Mouse (Mus musculus): ENCODE data around the gene Lrrc14b.
A peak's percentile ranks its signal among the peaks of the same experiment; 100 is the strongest.

Gene Lrrc14b

DNA sequence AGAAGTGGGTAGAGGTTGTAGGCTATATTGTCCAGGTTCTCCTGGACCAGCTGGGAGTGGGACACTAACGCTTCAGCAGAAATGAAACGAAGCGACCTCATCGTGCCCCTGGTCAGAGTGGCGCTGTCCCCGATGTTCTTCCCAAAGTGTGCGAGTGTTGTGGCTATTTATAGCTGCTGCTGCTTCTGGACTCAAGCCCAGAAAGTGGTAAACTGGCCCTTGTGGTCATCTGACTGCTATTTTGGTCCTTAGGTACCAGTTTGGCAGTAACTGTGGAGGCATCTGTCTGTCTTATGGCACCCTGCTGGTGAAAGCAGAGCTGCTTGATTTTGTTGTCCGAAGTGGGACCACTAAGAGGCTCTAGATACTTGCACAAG lies at the start of gene Lrrc14b:
Lrrc14b (minus strand) TSS at position 147 of the 377 bp plus-strand sequence.
- peak; percentile 40 for DNase-seq

DNA sequence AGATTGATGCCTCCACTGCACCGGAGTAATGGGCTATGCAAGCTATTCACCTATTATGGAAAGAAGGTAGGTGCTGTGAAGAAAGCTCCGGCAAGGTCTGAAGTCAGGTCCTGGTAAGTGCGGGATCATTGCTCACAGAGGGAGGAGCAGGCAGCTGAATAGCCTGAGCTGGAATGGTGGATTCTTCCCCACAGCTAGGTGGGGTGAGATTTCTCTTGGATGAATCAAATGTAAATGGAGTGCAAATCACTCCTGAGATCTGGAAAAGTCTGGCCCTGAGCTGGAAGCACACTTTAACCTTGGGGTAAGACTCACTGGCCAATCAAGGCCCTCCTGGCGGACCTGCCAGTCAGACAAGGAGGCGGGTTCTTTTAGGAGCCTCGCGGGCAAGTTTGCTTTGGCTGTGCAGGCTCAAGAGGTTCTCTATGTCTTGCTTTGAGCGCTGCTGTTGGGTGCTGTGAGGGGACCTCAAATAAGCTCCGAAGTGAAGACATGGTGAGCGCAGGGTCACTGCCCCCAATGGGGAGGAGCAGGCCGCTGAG lies 35.6 kb upstream of the Lrrc14b start, which contains the start of gene Ftl1-ps1:
Ftl1-ps1 (plus strand) TSS at position 397 of the 542 bp plus-strand sequence.
- DNase-seq: no peak

DNA sequence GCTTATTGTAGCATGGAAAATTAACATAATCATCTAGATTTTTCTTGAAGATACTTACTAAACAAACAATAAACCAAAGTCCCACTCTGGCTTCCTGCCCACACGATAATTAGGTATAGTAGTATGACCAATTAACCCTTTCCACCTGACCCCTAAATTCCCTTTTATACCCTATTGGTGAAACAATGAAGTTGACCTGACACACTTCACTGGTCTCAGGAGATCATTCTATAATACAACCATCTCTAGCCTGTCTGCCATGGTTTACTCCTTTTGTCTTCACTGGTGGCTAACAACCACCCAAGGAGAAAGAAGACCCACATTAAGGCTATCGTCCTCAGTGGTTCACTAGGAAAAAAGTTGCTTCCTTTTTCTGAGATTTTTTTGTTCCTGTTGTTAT lies 27.4 kb upstream of the Lrrc14b start:
- DNase-seq: no peak

DNA sequence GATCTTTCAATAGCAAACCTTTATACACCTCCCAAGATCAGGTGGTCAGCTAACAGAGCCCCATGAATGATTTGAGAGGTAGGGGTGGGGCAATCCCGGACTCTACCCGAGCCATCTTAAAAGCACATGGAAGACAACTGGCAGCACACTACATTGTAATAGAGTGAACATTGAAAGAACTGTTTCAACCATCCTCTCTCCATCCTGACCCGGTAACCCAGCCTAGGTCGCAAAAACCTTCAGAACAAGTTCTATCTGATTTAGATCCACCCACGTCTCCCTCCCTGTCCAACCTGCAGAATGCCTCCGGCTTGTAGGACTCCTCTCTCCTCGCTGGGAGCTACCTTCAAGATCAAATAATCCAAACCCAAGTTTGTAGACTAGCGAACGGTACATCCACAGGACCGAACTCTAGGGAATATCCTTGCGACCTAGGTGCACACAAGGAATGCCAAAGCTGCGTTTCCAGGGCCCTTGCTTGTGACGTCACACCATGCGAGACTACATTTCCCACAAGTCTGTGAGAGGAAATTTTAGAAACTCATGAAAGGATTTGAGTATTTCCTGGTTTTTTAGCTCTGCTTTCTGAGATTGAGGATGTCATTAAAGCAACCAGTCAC lies 26.7 kb upstream of the Lrrc14b start, which contains the start of gene Zfp72:
Zfp72 (minus strand) TSS at position 466 of the 620 bp plus-strand sequence.
- peak; percentile 75 for DNase-seq

DNA sequence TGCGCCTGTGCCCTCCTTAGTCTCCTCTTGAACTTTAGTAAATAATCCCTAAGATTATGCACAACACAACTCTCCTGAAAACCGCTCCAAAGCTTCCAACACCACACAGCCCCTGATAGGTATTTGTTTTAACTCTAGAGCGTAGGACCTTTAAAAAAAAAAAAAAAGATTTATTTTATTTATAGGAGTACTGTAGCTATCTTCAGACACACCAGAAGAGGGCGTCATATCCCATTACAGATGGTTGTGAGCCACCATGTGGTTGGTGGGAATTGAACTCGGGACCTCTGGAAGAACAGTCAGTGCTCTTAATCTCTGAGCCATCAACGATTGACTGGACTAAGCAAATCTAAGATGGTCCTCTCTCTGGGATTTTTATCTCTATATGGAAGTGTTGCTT lies 25.9 kb upstream of the Lrrc14b start:
- no peak for DNase-seq

DNA sequence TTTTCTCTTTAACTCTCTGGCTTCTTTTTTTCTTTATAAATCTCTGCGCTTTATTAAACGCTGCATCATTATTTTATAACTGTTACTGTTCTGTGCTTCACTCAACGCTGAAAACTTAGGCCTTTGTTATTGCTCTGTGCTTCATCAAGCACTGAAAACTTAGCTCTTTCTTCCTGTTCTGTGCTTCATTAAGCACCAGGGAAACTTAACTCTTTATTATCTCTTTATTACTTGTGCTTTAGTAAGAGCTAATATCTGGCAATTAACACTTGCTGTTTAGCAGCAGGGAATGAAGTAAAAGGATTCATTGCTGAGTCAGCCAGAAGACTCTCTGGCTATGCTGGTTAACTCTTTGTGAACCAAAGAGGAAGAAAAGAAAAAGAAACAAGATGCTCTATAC lies 18.5 kb upstream of the Lrrc14b start:
- DNase-seq: no peak

DNA sequence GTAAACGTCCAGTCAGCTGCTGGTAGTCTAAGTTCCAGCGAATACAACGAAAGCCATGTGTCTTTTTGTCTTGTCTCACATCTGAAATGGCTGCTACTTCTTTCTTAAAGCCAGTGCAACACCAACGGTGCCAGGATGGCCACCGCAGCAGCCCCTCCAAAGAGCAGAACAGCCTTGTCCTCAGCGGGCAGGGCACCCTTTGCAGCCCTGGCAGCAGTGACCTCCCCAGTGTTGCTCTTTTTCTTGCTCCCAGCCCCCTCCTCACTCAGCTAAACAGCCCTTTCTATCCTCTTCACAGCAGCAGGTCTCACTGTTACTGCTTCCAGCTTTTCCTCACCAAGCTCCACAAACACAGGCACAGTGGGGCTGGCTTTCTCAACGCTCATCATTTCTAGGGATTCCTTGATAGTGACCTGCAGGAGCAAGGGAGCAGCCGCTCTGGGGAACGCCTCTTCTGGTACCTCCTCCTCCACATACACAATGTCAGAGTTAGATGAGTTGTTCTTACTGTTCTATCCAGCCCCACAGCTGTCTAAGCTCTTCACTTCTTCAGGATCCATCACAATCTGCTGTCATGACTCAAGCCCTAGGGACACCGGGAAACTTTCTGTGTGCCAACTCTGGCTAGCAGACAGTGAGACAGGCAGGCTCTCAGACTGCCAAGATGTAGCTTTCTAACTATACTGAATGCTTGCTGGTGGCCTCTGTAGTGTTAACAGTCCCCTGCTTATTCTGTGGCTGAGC lies 17.9 kb upstream of the Lrrc14b start:
- DNase-seq: no peak

DNA sequence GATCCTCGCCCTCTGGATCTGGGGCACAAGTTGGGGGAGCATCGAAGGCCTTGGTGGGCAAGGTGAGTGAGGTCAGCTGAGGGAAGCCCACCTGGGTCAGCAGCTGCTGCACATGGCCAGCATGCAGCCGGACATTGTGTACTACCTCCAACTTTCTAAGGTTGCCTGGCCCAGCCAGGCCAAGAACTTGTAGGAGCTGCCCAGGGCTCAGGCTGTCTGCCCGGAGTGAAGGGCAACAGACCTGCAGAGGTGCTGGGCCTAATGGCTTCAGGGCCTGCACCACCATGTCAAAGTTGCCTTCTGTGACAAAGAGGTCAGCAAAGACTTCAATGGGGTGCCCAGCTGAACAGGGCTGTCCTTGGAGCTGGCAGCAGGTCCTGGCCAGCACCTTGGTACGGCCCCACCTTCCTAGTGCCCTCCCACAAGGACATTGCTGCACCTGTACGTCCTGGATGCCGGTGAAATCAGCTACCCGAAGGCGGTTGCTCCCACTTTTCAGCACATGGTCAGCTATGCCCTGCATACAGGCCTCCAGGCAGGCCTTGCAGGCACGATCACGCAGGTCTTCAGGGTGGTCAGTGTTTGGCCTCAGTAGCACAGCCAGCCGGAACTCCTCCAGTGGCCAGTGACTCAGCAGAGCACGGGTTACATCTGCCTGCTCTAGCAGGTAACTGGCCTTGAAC lies 488 bp downstream of the Lrrc14b start:
- peak; percentile 18 for DNase-seq

DNA sequence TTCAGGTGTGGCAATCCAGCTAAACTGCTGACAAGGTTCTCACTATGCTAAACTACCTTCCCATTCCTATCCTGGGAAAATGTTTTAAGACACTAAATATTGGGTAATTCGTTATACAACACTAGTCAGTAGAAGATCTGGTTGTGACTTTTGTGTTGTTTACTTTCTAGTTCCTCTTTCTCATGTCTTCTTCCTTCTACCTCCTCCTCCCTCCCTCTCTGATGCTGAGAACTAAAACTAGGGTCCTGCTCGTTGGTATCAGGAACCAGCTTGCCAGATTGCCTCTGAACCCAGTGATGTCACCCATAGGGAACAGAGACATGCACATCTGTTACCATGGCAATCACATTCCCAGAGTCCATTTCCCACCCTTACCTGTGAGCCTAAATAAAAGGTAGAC lies 1.6 kb downstream of the Lrrc14b start:
- no peak for DNase-seq

DNA sequence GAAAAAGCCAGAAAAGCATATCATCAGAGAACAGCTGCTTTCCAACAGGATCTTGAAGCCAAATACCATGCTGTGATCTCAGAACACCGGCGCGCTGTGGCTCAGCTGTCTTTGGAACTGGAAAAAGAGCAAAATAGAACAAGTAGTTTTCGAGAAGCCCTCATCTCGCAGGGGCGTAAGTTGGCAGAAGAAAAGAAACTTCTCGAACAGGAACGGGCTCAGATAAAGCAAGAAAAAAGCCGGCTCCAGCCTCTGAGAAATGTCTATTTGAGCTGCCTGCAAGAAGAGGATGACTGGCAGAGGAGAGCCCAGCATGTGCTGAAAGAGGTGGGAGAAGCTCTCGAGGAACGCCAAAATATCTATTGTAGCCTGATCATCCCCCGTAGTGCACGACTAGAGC lies 7.3 kb downstream of the Lrrc14b start:
- no peak for DNase-seq

DNA sequence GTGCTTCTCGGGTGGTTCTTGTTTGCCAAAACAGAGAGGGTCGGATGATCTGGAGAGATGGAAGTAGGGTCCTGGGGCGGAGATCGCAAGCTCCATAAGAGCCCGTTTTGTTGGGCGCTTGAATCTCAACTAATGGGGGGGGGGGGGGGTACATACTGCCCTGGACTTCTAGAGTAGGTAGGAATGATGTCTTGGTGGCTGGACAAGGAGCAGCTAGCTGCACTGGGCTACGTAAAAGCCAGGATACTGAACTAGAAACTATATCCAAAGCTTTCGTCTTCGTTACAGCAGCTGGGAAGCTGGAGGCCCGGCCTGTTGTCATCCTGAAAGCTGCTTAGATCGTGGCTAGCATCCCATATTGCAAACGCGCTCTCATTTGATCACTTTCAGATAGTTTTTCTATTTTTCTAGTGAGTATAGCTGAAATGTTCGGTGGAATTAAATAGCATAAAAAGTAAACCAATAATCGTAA lies 13.3 kb downstream of the Lrrc14b start:
- DNase-seq: no peak

DNA sequence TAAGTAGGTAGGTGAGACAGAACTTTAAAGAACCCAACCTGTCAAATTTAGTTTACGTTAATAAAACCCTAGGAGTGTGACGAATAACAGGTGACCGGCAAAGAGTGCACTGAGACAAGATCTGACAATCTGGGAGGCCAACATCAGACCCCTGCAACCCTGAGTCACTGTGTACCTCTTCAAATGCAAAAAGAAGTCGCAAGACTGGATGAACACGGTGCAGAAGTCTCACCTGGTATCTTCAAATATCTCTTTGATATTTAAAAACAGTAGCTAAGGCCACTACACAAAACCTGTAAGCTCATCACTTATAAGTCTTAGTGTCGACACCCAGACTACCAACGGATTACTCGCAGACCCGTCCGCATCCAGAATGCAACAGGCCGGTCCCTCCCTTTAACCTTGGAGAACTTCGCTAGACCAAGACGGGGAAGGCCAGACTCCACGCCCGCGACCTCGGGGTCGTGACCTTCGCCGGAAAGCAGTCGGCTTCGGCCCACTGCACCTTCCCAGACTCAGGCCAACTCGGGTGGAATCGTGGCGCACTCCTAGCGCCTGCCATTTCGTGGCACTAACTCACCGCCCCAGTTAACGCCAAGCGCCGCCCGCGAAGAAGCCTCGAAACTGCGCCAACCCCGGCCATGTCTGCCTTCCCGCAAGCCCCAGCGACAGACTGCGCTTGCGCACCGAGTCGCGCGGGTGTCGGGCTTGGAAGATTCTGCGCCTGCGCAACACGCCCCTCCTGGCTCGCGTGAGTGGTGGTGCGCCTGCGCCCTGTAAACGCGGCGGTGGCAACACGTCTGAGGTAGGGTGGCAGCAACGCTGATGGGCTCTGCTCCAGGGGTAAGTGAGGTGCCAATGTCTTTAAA lies 14.0 kb downstream of the Lrrc14b start, which contains the start of the genes Sdha and Ccdc127:
Sdha (minus strand) TSS at position 715 of the 869 bp plus-strand sequence.
Ccdc127 (plus strand) TSS at position 744 of the 869 bp plus-strand sequence.
- peak; percentile 96 for DNase-seq

DNA sequence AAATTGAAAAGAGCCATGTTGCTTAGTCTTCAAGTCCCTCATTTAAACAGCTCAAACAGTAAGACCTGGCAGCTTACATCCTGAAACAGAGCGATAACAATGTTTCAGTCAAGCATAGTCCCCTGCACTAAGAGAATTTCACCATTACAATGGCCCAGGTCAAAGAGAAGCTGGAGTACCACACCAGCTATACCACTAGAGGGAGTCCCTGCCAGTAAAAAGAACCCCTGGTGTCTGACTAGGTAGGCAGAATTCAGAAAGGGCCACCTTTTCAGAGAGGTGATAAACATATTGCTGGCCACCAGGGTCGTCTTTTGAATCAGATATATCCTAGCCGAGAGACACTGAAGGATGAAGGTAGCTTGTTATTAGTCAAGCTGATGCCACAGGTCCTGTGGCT lies 22.8 kb downstream of the Lrrc14b start:
- no peak for DNase-seq

DNA sequence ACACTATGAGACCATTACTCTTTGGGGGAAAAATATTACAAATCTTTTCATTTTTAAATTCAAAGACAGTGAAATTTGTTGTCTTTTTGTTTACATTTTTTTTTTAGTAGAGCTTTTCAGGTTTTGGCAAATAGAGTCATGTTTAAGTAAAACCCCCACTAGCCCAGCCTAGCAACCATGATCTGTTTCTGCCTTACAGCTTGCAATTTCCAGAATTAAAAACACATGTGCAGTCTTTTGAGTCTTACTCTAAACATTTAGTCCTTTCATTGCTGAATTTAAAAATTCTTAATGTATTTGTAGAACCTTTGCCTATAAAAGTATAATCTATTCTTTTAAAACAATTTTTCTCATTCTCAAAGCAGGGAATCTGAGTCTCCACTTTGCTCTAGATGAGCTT lies 34.5 kb downstream of the Lrrc14b start:
- DNase-seq: no peak

DNA sequence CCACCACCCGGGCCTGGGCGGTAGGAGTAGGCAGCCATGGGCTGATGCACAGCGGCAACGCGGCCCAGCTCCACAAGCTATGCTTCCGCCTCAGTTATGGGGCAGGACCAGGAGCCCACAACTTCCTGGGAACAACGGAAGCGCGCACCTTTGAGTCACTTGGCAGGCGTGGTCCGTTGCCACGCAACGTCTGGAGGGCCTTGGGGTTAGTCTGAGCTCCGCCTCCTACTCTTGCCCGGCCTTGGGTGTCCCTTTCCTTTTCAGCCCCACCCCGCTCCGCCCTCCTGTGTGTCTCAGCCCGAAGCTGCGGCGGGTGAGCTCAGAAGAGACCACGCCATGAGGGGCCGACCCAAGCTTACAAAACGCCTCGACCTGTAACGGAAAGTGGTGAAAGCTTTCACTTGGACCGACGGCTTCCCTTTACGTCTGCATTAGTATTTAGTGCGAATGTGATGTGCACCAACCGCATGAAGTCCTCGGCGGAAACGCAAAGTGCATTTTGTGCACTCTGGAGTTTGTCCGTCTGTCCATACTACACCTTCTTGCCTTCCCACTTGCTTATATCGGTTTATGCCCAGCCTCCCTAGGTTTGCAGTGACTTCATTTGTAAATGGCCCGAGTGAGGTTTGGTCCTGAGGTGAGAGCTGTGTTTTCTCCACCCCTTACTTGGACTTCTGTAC lies 46.5 kb downstream of the Lrrc14b start, which contains the start of gene Pdcd6:
Pdcd6 (minus strand) TSS at position 411 of the 680 bp plus-strand sequence.
- DNase-seq: peak; percentile 92

DNA sequence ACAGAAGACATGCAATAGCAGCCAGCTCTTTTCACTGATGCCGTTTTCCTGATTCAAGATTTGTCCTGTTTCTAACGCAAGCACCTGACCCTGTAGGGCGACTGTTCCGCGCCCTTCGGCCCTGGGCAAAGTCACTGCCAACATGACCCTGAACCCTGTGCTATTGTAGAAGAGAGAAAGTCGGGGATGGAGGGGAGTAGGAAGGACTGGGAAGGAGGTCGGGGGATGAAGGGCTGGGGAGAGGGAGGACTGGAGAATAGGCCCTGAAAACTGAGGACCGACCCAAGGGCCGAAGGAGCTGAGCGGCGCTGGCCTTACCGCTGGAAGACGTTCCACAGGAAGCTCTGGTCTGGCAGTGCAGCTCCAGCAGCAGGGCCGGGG lies 47.0 kb downstream of the Lrrc14b start:
- DNase-seq: no peak

DNA sequence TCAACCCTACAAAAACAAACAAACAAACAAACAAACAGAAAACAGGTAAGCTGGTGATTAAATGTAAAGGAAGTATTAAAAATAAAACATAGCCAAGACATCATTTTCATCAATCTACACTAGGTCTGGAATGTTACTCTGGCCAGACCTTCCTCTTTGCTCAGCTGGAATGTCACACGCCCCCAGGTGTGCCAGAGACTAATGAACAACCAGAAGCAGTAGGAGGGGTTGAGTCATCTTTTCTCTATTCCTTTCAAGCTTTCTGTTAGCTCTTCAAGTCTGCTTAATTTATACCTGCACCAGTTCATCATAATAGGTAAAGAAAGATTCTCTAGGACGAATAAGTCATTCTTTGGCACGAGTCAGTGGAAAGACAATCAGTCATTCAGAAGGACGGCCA lies 47.4 kb downstream of the Lrrc14b start:
- no peak for DNase-seq

DNA sequence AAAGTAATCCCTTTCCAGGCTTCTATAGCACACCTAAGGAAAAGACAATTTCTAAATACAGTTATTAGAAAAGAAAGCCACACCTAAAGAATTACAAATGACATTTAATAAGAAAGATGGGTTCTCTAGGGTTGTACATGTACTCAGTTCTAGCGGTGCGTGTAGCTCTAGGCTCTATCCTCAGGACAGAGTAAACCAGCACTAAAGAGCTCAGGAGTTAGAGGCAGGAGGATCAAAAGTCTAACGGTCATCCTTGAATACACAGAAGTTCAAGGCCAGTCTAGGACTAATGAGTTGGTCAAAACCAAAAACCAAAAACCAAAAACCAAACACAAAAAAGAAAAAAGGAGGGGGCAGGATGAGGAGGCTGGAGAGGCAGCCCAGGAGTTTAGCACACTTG lies 49.2 kb downstream of the Lrrc14b start:
- DNase-seq: no peak

All from cerebellum, adult 9-11 months (tissue).